Mouse (Mus musculus) heart, embryonic 11.5 days (tissue): ENCODE measurements at regions not wholly inside any gene's neighbourhood (a gene's known extent, or its start where the extent isn't known, plus 50 kb on each side); places are given as distances from the start of the nearest gene placed in this dataset.

Source experiments
- ATAC-seq: fragments of 200-750 bp; cut with Nextera tagmentation; replicated peaks from 2 replicates; pipeline ENCODE4 v1.8.0; 2017; ENCODE audit warnings: moderate library complexity; ENCODE audit not compliant: insufficient number of reproducible peaks, low FRiP score, low TSS enrichment
- H3K27ac ChIP-seq: fragments of 300-500 bp; sonication (generic); 2 replicates; pipeline ENCODE4 v1.5.1; 2014; ENCODE audit warnings: mild to moderate bottlenecking, low read depth, low read length
- H3K27me3 ChIP-seq: fragments of 300-500 bp; sonication (generic); 2 replicates; pipeline ENCODE4 v1.6.1; 2014; ENCODE audit warnings: mild to moderate bottlenecking, low read length, mixed read lengths; ENCODE audit not compliant: control insufficient read depth, insufficient read depth
- H3K36me3 ChIP-seq: fragments of 300-500 bp; sonication (generic); 2 replicates; pipeline ENCODE4 v1.6.1; 2014; ENCODE audit warnings: mild to moderate bottlenecking, low read length, moderate library complexity, mixed read lengths; ENCODE audit not compliant: control insufficient read depth, insufficient read depth
- H3K4me1 ChIP-seq: fragments of 300-500 bp; sonication (generic); 2 replicates; pipeline ENCODE4 v1.6.1; 2014; ENCODE audit warnings: low read length; ENCODE audit not compliant: control insufficient read depth, insufficient read depth
- H3K4me2 ChIP-seq: fragments of 300-500 bp; sonication (generic); 2 replicates; pipeline ENCODE4 v1.6.1; 2014; ENCODE audit warnings: mild to moderate bottlenecking, moderate library complexity
- H3K4me3 ChIP-seq: fragments of 300-500 bp; sonication (generic); 2 replicates; pipeline ENCODE4 v1.5.1; 2014; ENCODE audit warnings: low read depth, low read length
- H3K9ac ChIP-seq: fragments of 300-500 bp; sonication (generic); 2 replicates; pipeline ENCODE4 v1.6.1; 2014; ENCODE audit warnings: mild to moderate bottlenecking, low read depth, low read length, moderate library complexity
- H3K9me3 ChIP-seq: fragments of 300-500 bp; sonication (generic); replicated peaks from 2 replicates; pipeline ENCODE4 v1.6.1; 2016; ENCODE audit warnings: low read length; ENCODE audit not compliant: control insufficient read depth
- WGBS: fragments of 180-500 bp; shearing (Covaris S2); extraction: QIAGEN DNeasy Blood & Tissue Kit; methylation state at CpG from one replicate; pipeline ENCODE4 v1.1.7; 2014; ENCODE audit not compliant: insufficient replicate concordance; 5-methylcytosine and 5-hydroxymethylcytosine counted together

- Histone ChIP-seq H3K36me3 (no peaks in the 10 kb centered on the region), H3K9me3 (no peaks in the 10 kb centered on the region), H3K4me2 (no peak overlapping the region), H3K4me3 (no peak overlapping the region), H3K27ac (no peak overlapping the region), H3K4me1 (peaks cover 4% of the 10 kb centered on the region; the same call in 1 of the 2 replicates), H3K27me3 (no peaks in the 10 kb centered on the region), H3K9ac (no peak overlapping the region)
- ATAC-seq = no peak
Observed at GRCm38 (mm10) chr4:34275372-34275771, 225.4 kb upstream of the Spaca1 start.

GRCm38 (mm10) chr4:34302504-34303108 is 248.1 kb upstream of the Akirin2 start:
- Histone ChIP-seq H3K4me2 (no peak overlapping the region), H3K27me3 (no peaks in the 10 kb centered on the region), H3K9me3 (no peaks in the 10 kb centered on the region), H3K27ac (no peak overlapping the region), H3K4me1 (no peaks in the 10 kb centered on the region), H3K4me3 (no peak overlapping the region), H3K9ac (no peak overlapping the region), H3K36me3 (no peaks in the 10 kb centered on the region)
- 53% methylated on average over 4 of the region's 4 CpGs for WGBS
- no peak for ATAC-seq

- WGBS = 64% methylated on average over 8 of the region's 8 CpGs
- H3K4me2 ChIP-seq = no peak overlapping the region
- H3K27me3 ChIP-seq = no peaks in the 10 kb centered on the region
- no peak overlapping the region for H3K27ac ChIP-seq
- no peaks in the 10 kb centered on the region for H3K36me3 ChIP-seq
- no peaks in the 10 kb centered on the region for H3K4me1 ChIP-seq
- no peak for ATAC-seq
- no peak overlapping the region for H3K4me3 ChIP-seq
- no peaks in the 10 kb centered on the region for H3K9me3 ChIP-seq
- H3K9ac ChIP-seq = no peak overlapping the region
Observed at GRCm38 (mm10) chr4:34308921-34309563, 241.7 kb upstream of the Akirin2 start.

GRCm38 (mm10) chr4:34310061-34310642 is 240.6 kb upstream of the Akirin2 start:
- Histone ChIP-seq H3K27ac (no peak overlapping the region), H3K36me3 (no peaks in the 10 kb centered on the region), H3K4me3 (no peak overlapping the region), H3K4me1 (no peaks in the 10 kb centered on the region), H3K27me3 (no peaks in the 10 kb centered on the region), H3K9ac (no peak overlapping the region), H3K9me3 (0 out of 2 replicates have a peak, but pooled peaks cover 2% of the 10 kb centered on the region), H3K4me2 (no peak overlapping the region)
- 47% methylated on average over 5 of the region's 5 CpGs for WGBS
- no peak for ATAC-seq

GRCm38 (mm10) chr4:34315848-34316247 is 234.9 kb upstream of the Akirin2 start:
- Histone ChIP-seq H3K4me1 (no peaks in the 10 kb centered on the region), H3K4me2 (no peak overlapping the region), H3K9me3 (0 out of 2 replicates have a peak, but pooled peaks cover 2% of the 10 kb centered on the region), H3K36me3 (no peaks in the 10 kb centered on the region), H3K4me3 (no peak overlapping the region), H3K27ac (no peak overlapping the region), H3K9ac (no peak overlapping the region), H3K27me3 (no peaks in the 10 kb centered on the region)
- WGBS = 61% methylated on average over 5 of the region's 5 CpGs
- no peak for ATAC-seq

- Histone ChIP-seq H3K27ac (no peak overlapping the region), H3K27me3 (no peaks in the 10 kb centered on the region), H3K4me1 (no peaks in the 10 kb centered on the region), H3K4me2 (no peak overlapping the region), H3K4me3 (no peak overlapping the region), H3K9me3 (no peaks in the 10 kb centered on the region), H3K9ac (no peak overlapping the region), H3K36me3 (no peaks in the 10 kb centered on the region)
- 56% methylated on average over 3 of the region's 3 CpGs for WGBS
- no peak for ATAC-seq
Observed at GRCm38 (mm10) chr4:34322841-34323240, 227.9 kb upstream of the Akirin2 start.

- ATAC-seq = no peak
- H3K4me1 ChIP-seq = no peaks in the 10 kb centered on the region
- no peak overlapping the region for H3K27ac ChIP-seq
- no peak overlapping the region for H3K9ac ChIP-seq
- H3K4me3 ChIP-seq = no peak overlapping the region
- 63% methylated on average over 19 of the region's 19 CpGs for WGBS
- no peaks in the 10 kb centered on the region for H3K27me3 ChIP-seq
- H3K36me3 ChIP-seq = no peaks in the 10 kb centered on the region
- H3K9me3 ChIP-seq = no peaks in the 10 kb centered on the region
- no peak overlapping the region for H3K4me2 ChIP-seq
Observed at GRCm38 (mm10) chr4:34328151-34328785, 222.5 kb upstream of the Akirin2 start.

GRCm38 (mm10) chr4:34336971-34337797 is 213.6 kb upstream of the Akirin2 start:
- Histone ChIP-seq H3K4me1 (peaks cover 7% of the 10 kb centered on the region), H3K27ac (no peak overlapping the region), H3K9ac (no peak overlapping the region), H3K9me3 (no peaks in the 10 kb centered on the region), H3K4me3 (no peak overlapping the region), H3K27me3 (no peaks in the 10 kb centered on the region), H3K4me2 (peak overlapping the region; percentile 49), H3K36me3 (no peaks in the 10 kb centered on the region)
- ATAC-seq = no peak
- WGBS = 37% methylated on average over 14 of the region's 14 CpGs
